Mouse (Mus musculus): ENCODE measurements at regions not wholly inside any gene's neighbourhood (a gene's known extent, or its start where the extent isn't known, plus 50 kb on each side); places are given as distances from the start of the nearest gene placed in this dataset.

DNA sequence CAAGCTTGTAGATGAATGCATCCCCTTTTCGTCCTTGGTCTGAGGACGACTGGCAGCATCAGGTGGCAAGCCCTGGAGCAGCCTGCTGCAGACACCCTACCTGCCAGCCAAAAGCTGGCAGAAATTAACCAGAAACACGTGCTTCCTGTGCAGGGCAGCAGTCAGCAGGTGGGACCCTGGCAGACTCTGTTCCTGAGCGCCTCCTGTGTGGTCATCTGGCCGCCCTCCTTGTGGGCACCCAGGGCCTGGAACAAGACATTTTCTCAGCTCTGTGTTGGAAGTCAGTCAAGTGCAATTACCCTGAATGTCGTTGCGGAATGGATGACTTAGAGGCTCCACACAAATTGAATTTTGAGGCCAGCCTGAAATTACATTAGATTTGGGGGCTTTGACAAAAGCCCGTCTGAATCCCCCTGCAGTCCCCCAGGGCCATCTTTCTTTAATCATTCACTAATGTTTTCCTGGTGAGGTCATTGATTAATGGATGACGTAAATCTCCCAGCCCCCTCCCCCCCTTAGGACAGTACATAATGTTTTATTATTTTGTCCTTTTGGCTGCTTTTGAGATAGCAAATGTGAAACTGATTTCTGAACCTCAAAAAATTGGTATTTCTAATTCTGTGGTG lies 91.8 kb upstream of the Hhip start:
- no peaks in the 10 kb centered on the region for H3K36me3 ChIP-seq
- no peaks in the 10 kb centered on the region for H3K4me1 ChIP-seq (replicated peaks)
- no peak overlapping the region for H3K27ac ChIP-seq
- no peaks in the 10 kb centered on the region for H3K27me3 ChIP-seq (replicated peaks)
- WGBS, result 55% methylated on average over 9 of the region's 9 CpGs
- no peaks in the 10 kb centered on the region for H3K9me3 ChIP-seq
- no peak for ATAC-seq
- no peak overlapping the region for H3K9ac ChIP-seq
- no peak overlapping the region for H3K4me2 ChIP-seq (replicated peaks)
- no peak overlapping the region for H3K4me3 ChIP-seq (replicated peaks)

DNA sequence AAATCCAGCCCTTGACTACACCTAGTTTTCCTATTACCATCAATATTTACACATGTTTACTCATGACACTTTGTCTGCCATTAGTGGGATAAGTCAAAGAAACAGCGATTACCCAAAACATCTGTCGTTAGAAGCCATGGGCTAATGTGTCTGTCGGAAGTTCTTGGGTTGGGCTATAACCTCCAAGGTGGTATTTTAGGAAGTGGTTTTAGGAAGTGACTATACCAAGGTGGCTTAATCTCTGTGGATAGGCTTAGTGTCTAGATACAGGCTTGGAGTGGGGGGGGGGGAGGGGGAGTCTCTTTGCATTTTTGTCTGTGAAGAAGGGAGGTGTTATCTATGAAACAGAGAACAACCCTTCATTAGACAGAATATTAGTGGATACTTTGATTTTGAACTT lies 90.1 kb upstream of the Hhip start:
- WGBS, result 77% methylated on average over 3 of the region's 3 CpGs
- H3K4me1 ChIP-seq (replicated peaks), result no peaks in the 10 kb centered on the region

GRCm38 (mm10) chr8:80138481-80138880 lies 80.7 kb upstream of the Hhip start:
- Histone ChIP-seq H3K9ac (no peak overlapping the region), H3K4me2 (replicated peaks) (no peak overlapping the region), H3K27ac (no peak overlapping the region), H3K4me1 (replicated peaks) (no peaks in the 10 kb centered on the region), H3K36me3 (no peaks in the 10 kb centered on the region), H3K4me3 (replicated peaks) (no peak overlapping the region), H3K9me3 (no peaks in the 10 kb centered on the region), H3K27me3 (replicated peaks) (no peaks in the 10 kb centered on the region)
- 85% methylated on average over 6 of the region's 6 CpGs for WGBS
- no peak for ATAC-seq

More for the DNA sequence above, 90.1 kb upstream of the Hhip start:
- no peaks in the 10 kb centered on the region for H3K36me3 ChIP-seq
- H3K27me3 ChIP-seq (replicated peaks), result no peaks in the 10 kb centered on the region
- H3K27ac ChIP-seq, result no peak overlapping the region
- H3K9me3 ChIP-seq, result no peaks in the 10 kb centered on the region
- no peak for ATAC-seq
- no peak overlapping the region for H3K4me3 ChIP-seq (replicated peaks)
- H3K4me2 ChIP-seq (replicated peaks), result no peak overlapping the region
- H3K9ac ChIP-seq, result no peak overlapping the region

GRCm38 (mm10) chr8:80120378-80120965 lies 62.7 kb upstream of the Hhip start:
- Histone ChIP-seq H3K4me3 (replicated peaks) (no peak overlapping the region), H3K27me3 (replicated peaks) (no peaks in the 10 kb centered on the region), H3K27ac (no peak overlapping the region), H3K9ac (no peak overlapping the region), H3K4me1 (replicated peaks) (no peaks in the 10 kb centered on the region), H3K4me2 (replicated peaks) (no peak overlapping the region), H3K36me3 (no peaks in the 10 kb centered on the region), H3K9me3 (no peaks in the 10 kb centered on the region)
- no peak for ATAC-seq
- 94% methylated on average over 3 of the region's 3 CpGs for WGBS

GRCm38 (mm10) chr8:80117328-80117727 lies 59.5 kb upstream of the Hhip start:
- no peak for ATAC-seq
- Histone ChIP-seq H3K27ac (no peak overlapping the region), H3K4me1 (replicated peaks) (no peaks in the 10 kb centered on the region), H3K4me3 (replicated peaks) (no peak overlapping the region), H3K9ac (no peak overlapping the region), H3K4me2 (replicated peaks) (no peak overlapping the region), H3K27me3 (replicated peaks) (no peaks in the 10 kb centered on the region), H3K9me3 (no peaks in the 10 kb centered on the region), H3K36me3 (no peaks in the 10 kb centered on the region)
- 44% methylated on average over 4 of the region's 4 CpGs for WGBS
